Mouse (Mus musculus) embryonic fibroblast, embryonic 13.5 days (primary cell): ENCODE data around the gene Fhod1. TPM values are rescaled to one million over a fixed set of nuclear protein-coding genes. Genes with fewer than 3 reads are reported as not detected.

Experiments
- H3K27ac ChIP-seq: 2 replicates; pipeline ENCODE4 v1.5.1; 2012; ENCODE audit warnings: low read length, control low read depth, inconsistent platforms; ENCODE audit not compliant: insufficient read depth
- H3K4me1 ChIP-seq: 2 replicates; pipeline ENCODE4 v1.6.1; 2011; ENCODE audit warnings: low read length; ENCODE audit not compliant: control insufficient read depth, insufficient read depth
- H3K4me3 ChIP-seq: 2 replicates; pipeline ENCODE4 v1.5.1; 2011; ENCODE audit warnings: mild to moderate bottlenecking, control low read depth, low read length; ENCODE audit not compliant: insufficient read depth
- CTCF ChIP-seq: IDR thresholded peaks from 2 replicates; pipeline ENCODE4 v1.5.1; 2011; ENCODE audit warnings: mild to moderate bottlenecking, control low read depth, low read length, moderate library complexity, borderline replicate concordance; ENCODE audit not compliant: insufficient read depth
- POLR2A ChIP-seq: IDR thresholded peaks from 2 replicates; pipeline ENCODE4 v1.6.1; 2011; ENCODE audit warnings: low read depth, mild to moderate bottlenecking, control low read depth, low read length, moderate library complexity
- polyA plus RNA-seq: library from polyadenylated mRNA; stranded (reverse); fragments of >200 nt; gene quantifications from 2 replicates; pipeline ENCODE4 v1.2.4, GENCODE M21; 2011; ENCODE audit warnings: low read depth; ENCODE audit not compliant: missing spikeins, insufficient read length

Gene Fhod1
- polyA plus RNA-seq, 1 experiment, result 16.0 TPM

- H3K4me3 ChIP-seq, result no peak overlapping the region
- TF ChIP-seq CTCF (no peak), POLR2A (no peak)
- H3K4me1 ChIP-seq, result peaks cover 4% of the 10 kb centered on the region
- H3K27ac ChIP-seq, result no peak overlapping the region
These were observed 38.5 kb downstream of the Fhod1 start for GRCm38 (mm10) chr8:105309142-105309847.

GRCm38 (mm10) chr8:105308428-105308827 is 39.3 kb downstream of the Fhod1 start:
- Histone ChIP-seq H3K4me1 (peaks cover 10% of the 10 kb centered on the region), H3K4me3 (no peak overlapping the region), H3K27ac (no peak overlapping the region)
- TF ChIP-seq CTCF (no peak), POLR2A (no peak)

- Histone ChIP-seq H3K4me1 (peaks cover 10% of the 10 kb centered on the region), H3K27ac (no peak overlapping the region), H3K4me3 (no peak overlapping the region)
- TF ChIP-seq POLR2A (no peak), CTCF (no peak)
These were observed 40.1 kb downstream of the Fhod1 start for GRCm38 (mm10) chr8:105307670-105308069.

GRCm38 (mm10) chr8:105306146-105306691 is 41.5 kb downstream of the Fhod1 start:
- Histone ChIP-seq H3K4me1 (peaks cover 10% of the 10 kb centered on the region), H3K4me3 (no peak overlapping the region), H3K27ac (no peak overlapping the region)
- no peak for TF ChIP-seq CTCF
- no peak for TF ChIP-seq POLR2A

GRCm38 (mm10) chr8:105305211-105306145 is 42.3 kb downstream of the Fhod1 start, which contains the start of gene Elmo3:
TSS of gene Elmo3 (plus strand) at chr8:105305601.
- TF ChIP-seq POLR2A, result peak; percentile 30; the same call in 1 of the 2 replicates
- TF ChIP-seq CTCF, result no peak
- peaks cover 10% of the 10 kb centered on the region for H3K4me1 ChIP-seq
- H3K4me3 ChIP-seq, result no peak within 1 kb of the TSS
- H3K27ac ChIP-seq, result peak within 1 kb of the TSS; percentile 14; the same call in 1 of the 2 replicates

- TF ChIP-seq POLR2A, result no peak; the same call in 1 of the 2 replicates
- no peak for TF ChIP-seq CTCF
- H3K4me1 ChIP-seq, result peaks cover 10% of the 10 kb centered on the region
- H3K4me3 ChIP-seq, result no peak overlapping the region
- H3K27ac ChIP-seq, result peak overlapping the region; percentile 14; the same call in 1 of the 2 replicates
These were observed 43.2 kb downstream of the Fhod1 start for GRCm38 (mm10) chr8:105304325-105305210.

- TF ChIP-seq CTCF (no peak), POLR2A (0 out of 2 replicates have a peak, but pooled peaks have one; percentile 2)
- no peak overlapping the region for H3K4me3 ChIP-seq
- H3K27ac ChIP-seq, result peak overlapping the region; percentile 14; the same call in 1 of the 2 replicates
- H3K4me1 ChIP-seq, result peaks cover 10% of the 10 kb centered on the region
These were observed 43.9 kb downstream of the Fhod1 start for GRCm38 (mm10) chr8:105303874-105304273.

- peaks cover 10% of the 10 kb centered on the region for H3K4me1 ChIP-seq
- no peak for TF ChIP-seq CTCF
- no peak for TF ChIP-seq POLR2A
- peak overlapping the region; percentile 14; the same call in 1 of the 2 replicates for H3K27ac ChIP-seq
- no peak overlapping the region for H3K4me3 ChIP-seq
These were observed 44.4 kb downstream of the Fhod1 start for GRCm38 (mm10) chr8:105303396-105303795.

GRCm38 (mm10) chr8:105299962-105300361 is 47.8 kb downstream of the Fhod1 start:
- TF ChIP-seq POLR2A, result no peak
- TF ChIP-seq CTCF, result no peak
- Histone ChIP-seq H3K4me1 (peaks cover 9% of the 10 kb centered on the region), H3K27ac (no peak overlapping the region), H3K4me3 (no peak overlapping the region)
